Mouse (Mus musculus) adrenal gland, postnatal 36 days (tissue): ENCODE data around the gene Krt13. TPM values are rescaled to one million over a fixed set of nuclear protein-coding genes. Genes with fewer than 3 reads are reported as not detected.

Experiments
- DNase-seq, 2 experiments: peaks; one replicate each; pipeline ENCODE4 v3.0.0; 2021; ENCODE audit warnings: mixed read lengths in 1 of 2
- total RNA-seq, 2 experiments: library from RNA; stranded (reverse); gene quantifications; 2 replicates each; pipeline ENCODE4 v1.2.3; 2021

Krt13 gene
- total RNA-seq, 2 experiments from 2014 or later: not detected

- DNase-seq: no peak
These were observed 8.2 kb downstream of the Krt13 start for GRCm38 (mm10) chr11:100112935-100113741.

GRCm38 (mm10) chr11:100105576-100106122 is 15.7 kb downstream of the Krt13 start, which contains the start of gene Krt36:
Krt36 (minus strand) TSS chr11:100105626.
- no peak for DNase-seq

GRCm38 (mm10) chr11:100102693-100103429 is 18.5 kb downstream of the Krt13 start:
- DNase-seq: no peak

- no peak for DNase-seq
These were observed 21.0 kb downstream of the Krt13 start for GRCm38 (mm10) chr11:100100391-100100790.

- DNase-seq: no peak
These were observed 23.5 kb downstream of the Krt13 start for GRCm38 (mm10) chr11:100097819-100098218.

GRCm38 (mm10) chr11:100096141-100096540 is 25.2 kb downstream of the Krt13 start, which contains the start of gene Krt35:
Krt35 (minus strand) TSS chr11:100096241.
- no peak for DNase-seq

- no peak for DNase-seq
These were observed 32.9 kb downstream of the Krt13 start for GRCm38 (mm10) chr11:100088378-100089025.

GRCm38 (mm10) chr11:100087861-100088260 is 33.5 kb downstream of the Krt13 start, which contains the start of gene Krt32:
Krt32 (minus strand) TSS chr11:100088226.
- DNase-seq: no peak

- DNase-seq: no peak
These were observed 47.5 kb downstream of the Krt13 start for GRCm38 (mm10) chr11:100073873-100074272.

Other genes with a start within 250 kb of the Krt13 start
- gene Krtap9-1, start 248.2 kb downstream of the Krt13 start, total RNA-seq: not detected
- not detected for gene Gm11567, start 242.4 kb downstream of the Krt13 start, total RNA-seq
- gene Krtap31-1, start 213.6 kb downstream of the Krt13 start, total RNA-seq: not detected
- not detected for gene Gm11565, start 206.8 kb downstream of the Krt13 start, total RNA-seq
- gene Krtap31-2, start 185.3 kb downstream of the Krt13 start, total RNA-seq: not detected
- gene Krtap9-5, start 173.1 kb downstream of the Krt13 start, total RNA-seq: not detected
- gene Krtap29-1, start 142.5 kb downstream of the Krt13 start, total RNA-seq: not detected
- gene Krtap16-1, start 135.0 kb downstream of the Krt13 start, total RNA-seq: not detected
- gene Krtap17-1, start 127.6 kb downstream of the Krt13 start, total RNA-seq: not detected
- gene Krt33a, start 105.4 kb downstream of the Krt13 start, total RNA-seq: not detected
- gene Krt33b, start 91.7 kb downstream of the Krt13 start, total RNA-seq: not detected
- not detected for gene Krt34, start 80.0 kb downstream of the Krt13 start, total RNA-seq
- gene Krt31, start 71.0 kb downstream of the Krt13 start, total RNA-seq: not detected
- gene Krt32, start 33.3 kb downstream of the Krt13 start, total RNA-seq: not detected
- not detected for gene Krt35, start 25.3 kb downstream of the Krt13 start, total RNA-seq
- gene Krt36, start 15.9 kb downstream of the Krt13 start, total RNA-seq: under 1 TPM; 0.16 to 0.36 TPM
- gene Krt15, start 14.4 kb upstream of the Krt13 start, total RNA-seq: not detected
- 1 to 10 TPM; 3.9 to 6.8 TPM for gene Krt19, start 27.1 kb upstream of the Krt13 start, total RNA-seq
- not detected for gene Krt9, start 71.7 kb upstream of the Krt13 start, total RNA-seq
- under 1 TPM; 0.23 to 0.36 TPM for gene Krt14, start 86.0 kb upstream of the Krt13 start, total RNA-seq
- gene Krt16, start 127.3 kb upstream of the Krt13 start, total RNA-seq: not detected
- gene Krt17, start 139.5 kb upstream of the Krt13 start, total RNA-seq: not detected
- gene Krt42, start 148.3 kb upstream of the Krt13 start, total RNA-seq: not detected
- 1,000 to 10,000 TPM; 1,327 to 1,427 TPM for gene Eif1, start 198.3 kb upstream of the Krt13 start, total RNA-seq
- gene Gast, start 212.8 kb upstream of the Krt13 start, total RNA-seq: not detected
- gene Hap1, start 234.6 kb upstream of the Krt13 start, total RNA-seq: 10 to 100 TPM; 36.0 to 43.8 TPM